Mouse (Mus musculus) skeletal muscle tissue, adult 2 months (tissue): ENCODE data around the gene Naa40.

Experiments
- DNase-seq: peaks from one replicate; pipeline ENCODE4 v3.0.0-alpha.2; 2012; ENCODE audit warnings: low read depth, low spot score

The Naa40 gene

DNA sequence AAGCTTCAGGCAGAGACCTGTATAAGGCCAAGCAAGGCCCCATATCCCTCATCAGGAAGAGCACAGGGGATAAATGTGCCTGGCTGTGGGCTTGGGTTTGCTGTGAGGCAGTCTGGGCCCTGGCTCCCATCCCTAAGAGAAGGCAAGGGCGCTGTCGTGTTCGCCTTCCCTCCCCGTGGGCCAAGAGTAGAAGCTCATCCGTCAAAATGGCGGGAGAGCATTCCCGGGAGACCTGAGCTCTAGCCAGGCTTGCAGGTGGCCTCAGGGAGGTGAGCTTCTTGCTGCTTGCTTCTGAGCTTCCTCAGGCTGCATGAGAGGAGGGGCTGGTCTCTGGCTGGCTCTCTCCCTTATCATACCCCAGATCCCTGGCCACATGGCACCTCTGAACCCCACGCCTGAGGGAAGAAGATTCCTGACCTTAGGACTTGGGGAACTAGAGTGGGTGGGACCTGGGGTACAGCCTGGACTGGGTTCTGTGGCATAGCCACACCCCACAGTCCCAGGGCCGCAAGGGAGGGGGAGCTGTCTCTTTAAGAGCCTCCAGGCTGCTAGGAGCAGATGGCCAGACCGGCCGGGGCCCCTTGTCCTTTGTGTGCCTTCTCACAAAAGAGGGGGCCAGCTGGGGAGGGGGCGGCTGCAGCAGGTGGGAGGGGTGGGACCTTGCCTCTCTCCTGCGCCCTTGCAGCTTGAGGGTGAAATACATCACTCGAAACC lies 24.7 kb upstream of the Naa40 start:
- no peak for DNase-seq

DNA sequence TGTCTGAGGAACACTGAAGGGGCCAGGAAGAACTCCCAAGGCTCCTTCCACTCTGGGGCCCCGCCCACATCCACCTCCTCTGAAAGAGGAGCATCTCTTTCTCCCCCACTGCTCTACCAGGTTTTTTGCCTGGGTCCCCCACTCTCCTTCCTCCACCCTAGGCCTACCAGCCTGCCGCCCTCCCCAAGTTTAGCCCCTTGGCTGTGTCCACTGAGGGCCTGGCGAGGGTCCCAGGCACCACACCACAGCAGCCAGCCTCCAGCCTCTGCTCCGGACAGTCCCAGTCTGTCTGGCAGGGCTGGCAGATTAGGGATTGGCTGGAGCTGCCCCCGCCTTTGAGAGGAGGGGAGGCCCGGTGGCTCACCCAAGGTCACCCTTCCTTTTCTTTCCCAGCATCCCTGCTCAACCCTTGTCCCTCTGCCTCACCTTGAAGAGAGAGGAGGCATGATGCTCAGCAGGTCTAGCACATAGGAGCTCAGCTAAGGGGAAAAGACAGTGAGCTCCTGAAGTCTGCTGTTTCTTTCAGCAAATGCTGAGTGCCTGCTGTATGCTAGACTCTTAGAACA lies 23.9 kb upstream of the Naa40 start:
- no peak for DNase-seq

DNA sequence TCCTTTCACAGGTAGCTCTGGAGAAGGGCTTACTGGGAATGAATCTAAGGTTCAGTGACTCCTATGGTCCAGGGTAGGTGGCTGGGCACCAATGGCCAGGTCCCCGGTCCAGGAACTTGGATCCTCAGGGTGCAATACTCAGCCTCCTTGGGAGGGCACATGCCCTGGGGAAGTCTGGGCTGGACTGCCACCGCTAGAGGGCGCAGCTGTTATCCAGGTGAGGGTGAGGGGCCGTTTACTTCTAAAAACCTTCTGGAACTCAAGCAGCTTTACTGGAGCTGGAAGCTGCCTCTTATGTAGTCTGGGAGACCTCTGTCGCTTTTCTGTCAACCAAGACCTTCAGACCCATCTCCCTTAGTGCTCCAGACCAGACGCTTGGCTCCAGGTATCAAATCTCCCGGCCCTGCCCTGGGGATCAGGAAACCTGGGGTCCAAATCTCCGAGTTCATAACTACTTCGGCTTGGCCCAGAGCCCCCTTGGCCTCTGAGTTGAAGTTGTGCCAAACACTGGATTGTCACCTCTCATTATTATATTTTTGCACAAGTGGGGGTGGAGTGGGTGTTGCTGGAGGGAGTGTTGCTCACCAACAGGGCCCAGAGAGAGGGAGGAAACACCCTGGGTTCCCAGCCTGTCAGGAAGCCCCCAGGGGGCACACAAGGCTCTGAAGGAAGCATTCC lies 23.2 kb upstream of the Naa40 start:
- peak; percentile 63 for DNase-seq

DNA sequence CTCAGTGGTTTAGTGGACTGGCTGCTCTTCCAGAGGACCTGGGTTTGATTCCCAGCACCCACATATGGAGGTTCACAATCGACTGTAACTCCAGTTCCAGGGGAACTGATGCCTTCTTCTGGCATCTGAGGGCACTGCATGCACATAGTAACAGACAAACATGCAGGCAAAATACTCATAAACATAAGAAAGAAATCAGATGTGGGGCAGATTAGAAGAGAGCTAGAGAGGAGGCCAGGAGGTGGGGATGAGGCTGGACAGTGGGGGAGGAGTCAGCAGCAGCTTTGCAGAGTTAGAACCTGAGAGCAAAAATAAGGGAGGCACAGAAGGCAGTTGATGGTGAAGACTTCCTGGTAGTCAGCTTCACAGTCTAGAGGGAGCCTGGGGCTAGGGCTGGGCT lies 21.6 kb upstream of the Naa40 start:
- DNase-seq = no peak

GRCm38 (mm10) chr19:7261964-7262363 lies 21.0 kb upstream of the Naa40 start:
- DNase-seq = no peak

DNA sequence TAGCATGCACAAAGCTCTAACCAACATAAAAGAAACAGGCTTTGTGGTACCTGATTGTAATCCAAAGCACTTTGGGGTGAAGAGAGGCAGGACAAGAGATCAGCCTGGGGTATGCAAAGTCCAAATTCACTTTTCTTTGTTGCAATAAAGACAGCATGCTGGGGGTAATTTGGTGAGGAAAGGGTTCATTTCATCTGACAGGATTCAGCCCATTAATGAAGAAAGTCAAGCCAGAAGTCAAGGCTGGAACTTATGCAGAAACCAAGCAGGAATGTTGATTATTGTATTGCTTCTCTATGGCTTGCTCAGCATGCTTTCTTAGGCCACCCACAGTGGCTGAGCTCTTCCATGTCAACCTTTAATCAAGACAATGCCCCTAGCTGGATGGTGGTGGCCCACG lies 20.5 kb upstream of the Naa40 start:
- DNase-seq = no peak

DNA sequence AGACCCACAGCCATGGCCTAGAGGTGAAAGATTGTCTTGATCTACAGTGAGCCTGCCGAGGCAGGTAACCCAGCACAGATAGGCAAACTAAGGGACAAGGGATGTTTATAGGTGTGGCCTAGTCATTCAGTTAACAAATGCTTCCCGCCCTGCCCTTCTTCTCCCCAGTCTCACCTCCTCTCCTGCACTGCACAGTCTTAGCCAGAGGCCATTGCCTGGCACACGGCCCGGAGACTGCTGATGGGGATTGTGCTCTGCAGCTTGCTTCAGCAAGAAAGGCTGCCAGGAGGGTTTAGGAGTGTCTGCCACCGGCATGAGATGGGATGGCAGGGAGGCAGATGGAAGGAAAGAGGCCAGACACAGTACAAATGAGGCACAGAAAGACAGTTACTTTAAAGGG lies 16.9 kb upstream of the Naa40 start:
- no peak for DNase-seq

DNA sequence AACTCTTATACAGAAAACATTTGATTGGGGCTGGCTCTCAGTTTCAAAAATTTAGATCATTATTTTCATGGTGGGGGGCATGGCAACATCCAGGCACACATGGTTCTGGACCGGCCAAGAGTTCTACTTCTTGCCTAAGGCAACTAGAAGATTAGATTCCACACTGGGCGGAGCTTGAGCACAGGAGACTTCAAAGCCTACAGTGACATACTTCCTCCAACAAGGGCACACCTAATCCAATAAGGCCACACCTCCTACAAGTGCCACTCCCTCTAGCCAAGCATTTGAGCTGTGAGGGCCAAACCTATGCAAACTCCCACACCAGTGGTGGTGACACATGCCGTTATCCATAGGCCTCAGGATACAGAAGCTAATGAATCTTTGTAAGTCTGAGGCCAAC lies 5.0 kb upstream of the Naa40 start:
- DNase-seq = no peak

GRCm38 (mm10) chr19:7240291-7240690 lies 692 bp downstream of the Naa40 start:
- DNase-seq = no peak

DNA sequence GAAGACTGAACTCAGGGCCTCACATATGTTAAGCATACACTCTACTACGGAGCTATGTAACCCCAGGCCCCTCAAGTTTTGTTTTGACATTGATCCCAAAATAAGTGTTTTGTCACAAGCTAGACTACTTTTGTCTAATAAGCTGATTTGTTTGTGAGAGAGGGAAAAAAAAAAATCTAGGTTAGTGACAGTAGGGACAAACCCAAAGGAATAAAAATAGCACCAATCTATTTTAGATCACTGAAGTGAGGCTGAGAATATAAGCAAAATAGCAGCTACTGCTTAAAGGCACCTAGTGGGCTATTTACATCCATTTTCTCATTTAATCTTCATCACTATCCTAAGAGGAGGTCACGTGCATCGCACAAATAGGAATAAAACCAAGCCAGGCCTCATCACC lies 1.4 kb downstream of the Naa40 start:
- no peak for DNase-seq

GRCm38 (mm10) chr19:7236742-7237141 lies 4.2 kb downstream of the Naa40 start:
- no peak for DNase-seq

DNA sequence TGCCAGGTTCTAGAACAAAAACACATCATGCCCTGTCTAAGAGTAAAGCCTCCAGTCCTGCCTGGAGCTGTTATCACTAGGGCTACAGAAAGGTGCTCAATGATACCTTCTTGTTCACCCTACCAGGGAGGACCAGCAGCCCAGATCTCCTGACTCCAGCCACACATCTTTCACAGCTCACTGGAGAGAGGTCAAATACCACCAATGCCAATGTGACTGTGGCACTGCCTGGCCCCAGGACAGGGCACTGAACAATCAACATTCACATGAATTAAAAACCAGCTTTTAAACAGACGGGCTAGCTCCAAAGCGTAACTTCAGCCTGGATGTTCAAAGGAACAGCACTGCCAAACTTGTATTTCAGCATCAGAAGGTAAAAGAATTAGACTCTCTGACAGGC lies 5.0 kb downstream of the Naa40 start:
- no peak for DNase-seq

DNA sequence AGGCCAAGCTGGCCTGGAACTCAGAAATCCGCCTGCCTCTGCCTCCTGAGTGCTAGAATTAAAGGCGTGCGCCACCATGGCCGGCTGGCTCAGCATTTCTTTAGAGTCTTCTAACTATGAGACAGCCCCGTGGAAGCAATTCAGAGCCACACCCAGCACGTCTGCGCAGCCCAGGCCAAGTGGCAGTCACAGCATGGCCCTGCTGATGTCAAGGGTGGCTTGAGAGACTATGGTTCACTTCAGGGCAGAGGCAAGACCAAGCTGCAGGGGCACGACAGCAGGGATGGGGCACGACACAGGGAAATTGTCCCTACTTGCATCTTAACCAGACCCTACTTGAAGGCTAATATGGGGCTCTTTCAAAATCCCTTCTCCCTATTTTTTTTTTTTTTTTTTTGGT lies 5.5 kb downstream of the Naa40 start:
- no peak for DNase-seq

DNA sequence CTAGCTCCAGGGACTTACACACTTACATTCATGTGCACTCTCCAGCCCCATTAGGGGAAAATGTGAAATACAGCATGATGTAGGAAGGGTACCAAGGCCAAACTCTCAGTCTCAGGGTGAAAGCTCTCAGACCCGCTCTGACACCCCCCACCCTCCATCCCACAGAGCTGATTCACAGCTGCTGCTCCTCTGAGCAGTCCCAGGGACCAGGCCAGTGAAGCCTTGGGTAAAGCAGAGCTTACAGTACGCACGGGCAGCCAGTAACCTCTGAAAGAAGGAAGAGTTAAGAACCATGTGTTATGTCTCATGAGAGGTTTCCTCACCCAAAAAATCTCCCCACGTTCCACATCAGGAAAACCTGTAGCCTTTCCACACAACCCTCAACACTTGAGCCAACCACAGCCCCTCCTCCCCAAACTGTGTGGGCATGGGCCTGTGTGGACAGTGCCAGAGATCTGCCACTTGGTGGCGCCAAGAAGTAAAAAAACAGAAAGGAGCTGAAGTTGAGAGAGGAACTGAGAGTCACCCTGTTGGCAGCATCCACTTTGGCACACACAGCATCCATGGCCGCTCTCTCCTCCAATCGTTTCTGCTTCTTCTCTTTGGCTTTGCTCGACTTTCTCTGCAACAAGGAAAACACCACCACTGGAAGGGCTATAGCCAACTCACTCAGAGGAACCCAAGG lies 6.3 kb downstream of the Naa40 start:
- peak; percentile 69 for DNase-seq

DNA sequence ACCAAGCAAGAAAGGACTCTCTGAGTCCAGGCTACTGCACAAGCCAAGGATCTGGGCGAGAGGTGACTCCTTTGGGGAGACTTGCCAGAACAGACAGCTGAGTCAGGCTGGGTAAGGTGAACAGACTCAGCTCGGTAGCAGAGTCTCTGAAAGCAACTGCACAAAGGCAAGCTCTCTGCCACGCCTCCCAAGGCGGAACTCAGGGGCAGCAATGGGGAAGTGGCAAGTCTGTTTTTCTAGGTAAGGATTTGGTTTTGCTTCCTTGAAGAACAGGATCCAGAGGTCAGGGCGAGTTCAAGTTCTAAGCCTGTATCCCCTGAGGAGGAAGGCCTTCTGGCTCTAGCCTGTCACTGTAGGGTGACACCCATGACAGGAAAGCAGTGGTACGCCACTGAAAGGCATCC lies 14.5 kb downstream of the Naa40 start:
- no peak for DNase-seq

- DNase-seq = no peak
Measured at GRCm38 (mm10) chr19:7225096-7225690, 15.8 kb downstream of the Naa40 start.

- no peak for DNase-seq
Measured at GRCm38 (mm10) chr19:7224253-7224652, 16.7 kb downstream of the Naa40 start.

DNA sequence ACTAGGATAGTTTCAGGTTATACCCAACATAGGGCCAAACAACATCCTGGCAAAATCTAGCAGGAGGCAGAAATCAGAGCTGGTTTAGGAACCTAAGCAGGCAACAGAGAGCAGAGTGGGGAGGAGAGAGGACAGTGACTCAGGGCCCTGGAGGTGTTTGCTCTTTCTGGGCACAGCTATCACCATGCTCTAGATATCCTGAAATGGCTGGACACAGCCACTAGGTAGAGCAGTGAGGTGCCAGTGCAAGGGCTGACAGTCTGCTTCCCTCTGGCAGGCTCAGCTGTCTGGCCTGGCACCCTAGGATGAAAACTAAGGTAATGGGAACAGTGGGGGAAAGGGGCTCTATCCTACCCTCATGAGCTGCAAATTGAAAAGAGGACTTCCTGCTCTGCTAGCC lies 17.5 kb downstream of the Naa40 start:
- no peak for DNase-seq

DNA sequence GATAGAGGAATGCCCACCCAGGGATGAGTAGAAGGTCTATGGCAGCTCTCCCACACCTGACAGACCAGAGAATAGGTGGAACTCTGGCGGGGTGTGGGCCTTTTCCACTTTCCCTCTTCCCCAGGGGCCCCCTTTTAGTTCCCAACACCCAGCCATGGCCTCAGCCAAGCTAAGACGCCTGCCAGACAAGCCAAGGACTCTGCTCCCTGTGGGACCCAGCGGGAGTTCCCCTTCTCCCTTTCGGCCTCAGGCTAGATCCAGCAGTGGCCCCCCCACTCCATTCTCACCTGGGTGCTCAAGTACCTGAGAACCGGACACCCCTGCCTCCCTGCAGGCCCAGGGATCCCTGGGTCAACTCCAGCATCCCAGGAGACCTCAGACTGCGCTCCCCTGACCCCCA lies 18.8 kb downstream of the Naa40 start:
- no peak for DNase-seq

GRCm38 (mm10) chr19:7218753-7219152 lies 22.2 kb downstream of the Naa40 start:
- no peak for DNase-seq

GRCm38 (mm10) chr19:7217926-7218267 lies 23.1 kb downstream of the Naa40 start:
- no peak for DNase-seq

- peak; percentile 96 for DNase-seq
Measured at GRCm38 (mm10) chr19:7217162-7217925, 23.6 kb downstream of the Naa40 start, which contains the start of gene Cox8a. Cox8a (minus strand) TSS chr19:7217616.
